Mouse (Mus musculus) embryonic fibroblast, embryonic 13.5 days (primary cell): Measurements from ENCODE around the gene Susd2.

ENCODE experiments used
- CTCF ChIP-seq: IDR thresholded peaks from 2 replicates; pipeline ENCODE4 v1.5.1; 2011; ENCODE audit warnings: mild to moderate bottlenecking, control low read depth, low read length, moderate library complexity, borderline replicate concordance; ENCODE audit not compliant: insufficient read depth
- POLR2A ChIP-seq: IDR thresholded peaks from 2 replicates; pipeline ENCODE4 v1.6.1; 2011; ENCODE audit warnings: low read depth, mild to moderate bottlenecking, control low read depth, low read length, moderate library complexity

- TF ChIP-seq CTCF (no peak), POLR2A (no peak)
These were observed 16.8 kb downstream of the Susd2 start for GRCm38 (mm10) chr10:75626991-75627390.
